Mouse (Mus musculus): Measurements from ENCODE around the gene Ackr3. TPM values are rescaled to one million over a fixed set of nuclear protein-coding genes. Genes with fewer than 3 reads are reported as not detected.

Ackr3 gene
- 0.06 and 0.38 TPM in 2 replicates for polyA plus RNA-seq (2012; ENCODE audit: low replicate concordance)

DNA sequence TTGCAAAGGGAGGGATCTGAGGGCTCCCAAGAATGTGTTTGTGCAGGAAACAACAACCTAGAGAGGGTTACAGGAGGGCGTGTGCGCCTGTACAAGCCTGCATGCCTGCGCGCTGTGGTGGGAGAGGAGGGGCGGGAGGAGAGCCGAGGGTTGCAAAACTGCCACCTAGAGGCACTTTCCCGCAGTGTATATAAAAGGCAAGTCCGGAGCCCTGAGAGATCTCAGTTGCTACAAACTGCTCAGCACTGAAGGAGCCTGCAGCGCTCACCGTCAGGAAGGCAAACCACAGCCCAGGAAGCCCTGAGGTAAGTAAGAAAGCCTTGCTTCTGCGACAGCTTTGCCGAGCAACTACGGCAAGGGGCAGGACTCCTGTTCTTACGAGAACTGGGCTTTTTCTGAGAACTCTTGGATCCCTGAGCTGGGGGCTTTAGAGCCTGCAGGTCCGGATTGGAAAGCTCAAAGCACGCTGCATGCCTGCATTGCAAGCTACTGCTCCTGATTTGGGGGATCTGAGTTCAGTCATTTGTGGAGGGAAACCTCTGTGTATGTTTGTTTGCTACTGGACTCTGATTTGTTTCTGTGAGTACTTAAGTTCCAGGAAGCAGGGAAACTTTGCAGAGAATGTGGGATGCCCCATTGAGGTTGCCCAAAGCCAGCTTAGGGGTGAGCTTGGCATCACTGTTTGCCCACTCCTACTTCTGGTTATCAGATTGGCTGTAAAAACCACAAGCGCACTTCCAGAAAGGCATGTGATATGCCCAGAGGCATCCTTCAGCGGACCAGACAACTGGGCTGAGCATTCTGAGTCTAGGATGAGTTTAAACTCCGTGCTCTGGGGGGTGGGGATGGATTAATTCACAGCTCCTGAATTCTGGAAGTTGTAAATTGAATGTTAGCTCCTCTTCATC is at the start of gene Ackr3:
Gene Ackr3, plus strand, starts transcription at position 198 of the 908 bp plus-strand sequence.

Other genes with a start within 250 kb of the Ackr3 start
- gene Asb18, start 189.3 kb upstream of the Ackr3 start, polyA plus RNA-seq (2012; ENCODE audit: low replicate concordance): not detected in 2 replicates
- not detected in 2 replicates for gene Iqca, start 50.6 kb upstream of the Ackr3 start, polyA plus RNA-seq (2012; ENCODE audit: low replicate concordance)

Data from leukemia stem cell, adult 10-12 weeks (primary cell).